Mouse (Mus musculus): ENCODE data around the gene Kcnc1. TPM values are rescaled to one million over a fixed set of nuclear protein-coding genes. Genes with fewer than 3 reads are reported as not detected.

Kcnc1 gene
- total and polyA plus RNA-seq, 3 experiments: 0.08 to 0.14 TPM; not detected in 1

GRCm38 (mm10) chr7:46364154-46364553 lies 32.1 kb upstream of the Kcnc1 start:
- DNase-seq (ENCODE audit: extremely low read depth): no peak
- Histone ChIP-seq H3K9me3 (replicated peaks; ENCODE audit: low read length) (peaks cover 6% of the 10 kb centered on the region), H3K4me2 (ENCODE audit: insufficient read depth, low read depth, poor library complexity, severe bottlenecking) (no peak overlapping the region), H3K36me3 (replicated peaks in 1 of 2; ENCODE audit: control insufficient read depth in 1 of 2, insufficient read depth in 1 of 2, low read length in 1 of 2) (no peaks in the 10 kb centered on the region), H3K27me3 (replicated peaks) (peaks cover 93% of the 10 kb centered on the region), H3K27ac (ENCODE audit: insufficient read depth, low read depth) (no peak overlapping the region), H3K4me1 (ENCODE audit: control insufficient read depth in 1 of 2, insufficient read depth in 2 of 2) (no peaks in the 10 kb centered on the region), H3K9ac (ENCODE audit: insufficient read depth, low read depth) (no peak overlapping the region), H3K4me3 (replicated peaks in 1 of 3; ENCODE audit: low read depth in 2 of 3, low read length in 2 of 3, poor library complexity in 1 of 3) (no peak overlapping the region), H3K79me2 (replicated peaks; ENCODE audit: control insufficient read depth, extremely low read depth, insufficient read depth, poor library complexity, severe bottlenecking) (no peaks in the 10 kb centered on the region)
- TF ChIP-seq ZKSCAN1 (IDR thresholded peaks at IDR 0.05; ENCODE audit: borderline replicate concordance, low read depth, low read length) (no peak), PAX5 (IDR thresholded peaks at IDR 0.05; ENCODE audit: low read length) (no peak), CHD1 (IDR thresholded peaks at IDR 0.05; ENCODE audit: low read depth, low read length) (no peak), ZNF384 (IDR thresholded peaks at IDR 0.05; ENCODE audit: low read depth, low read length) (no peak), RAD21 (IDR thresholded peaks at IDR 0.05; ENCODE audit: low read depth, low read length) (no peak), JUN (IDR thresholded peaks at IDR 0.05; ENCODE audit: insufficient read depth, low read depth, low read length) (no peak), NELFE (IDR thresholded peaks at IDR 0.05; ENCODE audit: low read depth, low read length) (no peak), ZC3H11A (IDR thresholded peaks at IDR 0.05; ENCODE audit: low read depth, low read length) (no peak), BHLHE40 (IDR thresholded peaks at IDR 0.05; ENCODE audit: low read depth, low read length) (no peak), MAX (IDR thresholded peaks at IDR 0.05; ENCODE audit: low read length) (no peak), RCOR1 (conservative IDR thresholded peaks at IDR 0.05; ENCODE audit: low read depth, low read length) (no peak), EP300 (IDR thresholded peaks at IDR 0.05; ENCODE audit: low read length) (no peak)
- in situ Hi-C loops (cut with MboI; ENCODE audit: low pct_ligation_motif_present, low pct_unique_long_range_greater_than_20kb, low sequenced_read_pairs) (no loop called here), dilution Hi-C loops (cut with MboI; ENCODE audit: extremely low pct_ligation_motif_present, extremely low pct_unique_long_range_greater_than_20kb, low sequenced_read_pairs) (no loop called here)

GRCm38 (mm10) chr7:46365810-46366209 lies 30.5 kb upstream of the Kcnc1 start:
- Histone ChIP-seq H3K9ac (ENCODE audit: insufficient read depth, low read depth) (no peak overlapping the region), H3K4me2 (ENCODE audit: insufficient read depth, low read depth, poor library complexity, severe bottlenecking) (no peak overlapping the region), H3K4me3 (replicated peaks in 1 of 3; ENCODE audit: low read depth in 2 of 3, low read length in 2 of 3, poor library complexity in 1 of 3) (no peak overlapping the region), H3K36me3 (replicated peaks in 1 of 2; ENCODE audit: control insufficient read depth in 1 of 2, insufficient read depth in 1 of 2, low read length in 1 of 2) (no peaks in the 10 kb centered on the region), H3K27ac (ENCODE audit: insufficient read depth, low read depth) (no peak overlapping the region), H3K79me2 (replicated peaks; ENCODE audit: control insufficient read depth, extremely low read depth, insufficient read depth, poor library complexity, severe bottlenecking) (no peaks in the 10 kb centered on the region), H3K9me3 (replicated peaks; ENCODE audit: low read length) (peaks cover 6% of the 10 kb centered on the region), H3K4me1 (ENCODE audit: control insufficient read depth in 1 of 2, insufficient read depth in 2 of 2) (no peaks in the 10 kb centered on the region), H3K27me3 (replicated peaks) (peaks cover 89% of the 10 kb centered on the region)
- DNase-seq (ENCODE audit: extremely low read depth): no peak
- dilution Hi-C loops (cut with MboI; ENCODE audit: extremely low pct_ligation_motif_present, extremely low pct_unique_long_range_greater_than_20kb, low sequenced_read_pairs): no loop called here
- TF ChIP-seq NELFE (IDR thresholded peaks at IDR 0.05; ENCODE audit: low read depth, low read length): no peak
- TF ChIP-seq ELF1 (IDR thresholded peaks at IDR 0.05; ENCODE audit: low read depth, low read length): no peak
- no peak for TF ChIP-seq POLR2A (IDR thresholded peaks at IDR 0.05; ENCODE audit: low read depth, low read length)
- no peak for TF ChIP-seq SIN3A (IDR thresholded peaks at IDR 0.05; ENCODE audit: low read length)
- TF ChIP-seq IRF4 (IDR thresholded peaks at IDR 0.05; ENCODE audit: low read depth, low read length): no peak
- TF ChIP-seq MAFK (IDR thresholded peaks at IDR 0.05; ENCODE audit: insufficient replicate concordance, low read length): no peak
- no peak for TF ChIP-seq HCFC1 (IDR thresholded peaks at IDR 0.05; ENCODE audit: low read depth, low read length)
- no peak for TF ChIP-seq TCF12 (IDR thresholded peaks at IDR 0.05; ENCODE audit: low read depth, low read length)
- no peak for TF ChIP-seq JUND (conservative IDR thresholded peaks at IDR 0.05; ENCODE audit: low read depth, low read length)
- TF ChIP-seq MAZ (IDR thresholded peaks at IDR 0.05; ENCODE audit: low read depth, low read length): no peak
- TF ChIP-seq MXI1 (IDR thresholded peaks at IDR 0.05; ENCODE audit: low read depth, low read length): no peak
- TF ChIP-seq USF1 (IDR thresholded peaks at IDR 0.05; ENCODE audit: low read depth, low read length): no peak
- TF ChIP-seq JUN (IDR thresholded peaks at IDR 0.05; ENCODE audit: insufficient read depth, low read depth, low read length): no peak
- in situ Hi-C loops (cut with MboI; ENCODE audit: low pct_ligation_motif_present, low pct_unique_long_range_greater_than_20kb, low sequenced_read_pairs): no loop called here

All from CH12.LX (cell line).